In genomic region chr7:30322285-30322667, GRCm38 (mm10) we compare ENCODE assay signal across 8 mouse cellular contexts. TPM values are rescaled to one million over a fixed set of nuclear protein-coding genes. Genes with fewer than 3 reads are reported as not detected.
A peak's percentile ranks its signal among the peaks of the same experiment; 100 is the strongest.
DNase-seq lines count a peak whose midpoint lies in the region; ATAC-seq and TF ChIP-seq lines count a peak whose summit lies in the region.

No protein-coding gene starts in this region.

- H3K4me2 ChIP-seq in kidney, embryonic 15.5 days = peak overlapping the region; percentile 93

- H3K27me3 ChIP-seq in heart, embryonic 10.5 days (ENCODE audit: insufficient read depth, poor library complexity, severe bottlenecking) = peaks cover 3% of the 10 kb centered on the region; the same call in 1 of the 2 replicates
- no peaks in the 10 kb centered on the region for H3K27me3 ChIP-seq in kidney, embryonic 15.5 days

- peak overlapping the region; percentile 85 for H3K4me3 ChIP-seq in bone marrow macrophage, adult 2 months (ENCODE audit: insufficient read depth, low read length)
- peak overlapping the region; percentile 61 for H3K4me3 ChIP-seq in embryonic fibroblast, embryonic 13.5 days (ENCODE audit: insufficient read depth, low read length)
- H3K4me3 ChIP-seq in heart, embryonic 10.5 days = peak overlapping the region; percentile 72
- H3K4me3 ChIP-seq in kidney, embryonic 15.5 days (replicated peaks) = peak overlapping the region; percentile 90

- no peaks in the 10 kb centered on the region for H3K9me3 ChIP-seq in heart, embryonic 10.5 days
- H3K9me3 ChIP-seq in kidney, embryonic 15.5 days (replicated peaks) = no peaks in the 10 kb centered on the region; the same call in 1 of the 2 replicates

- 0% methylated on average over 20 of the region's 20 CpGs for WGBS in heart, embryonic 10.5 days
- WGBS in kidney, embryonic 15.5 days = under 1% methylated on average over 20 of the region's 20 CpGs

- peak overlapping the region; percentile 91 for H3K9ac ChIP-seq in kidney, embryonic 15.5 days

- ATAC-seq in kidney, embryonic 15.5 days (replicated peaks; ENCODE audit: low FRiP score) = peak; percentile 97
- peak; percentile 94 for ATAC-seq in monocyte, adult 5-6 weeks (replicated peaks; ENCODE audit: insufficient number of reproducible peaks, low FRiP score, low TSS enrichment, poor library complexity, severe bottlenecking)

- peaks cover 19% of the 10 kb centered on the region; the same call in 1 of the 2 replicates for H3K36me3 ChIP-seq in heart, embryonic 10.5 days
- H3K36me3 ChIP-seq in kidney, embryonic 15.5 days = peaks cover 9% of the 10 kb centered on the region; the same call in 1 of the 2 replicates

- no peak for TF ChIP-seq POLR2A in bone marrow macrophage, adult 2 months (IDR thresholded peaks at IDR 0.05; ENCODE audit: borderline replicate concordance, low read depth, low read length)
- peak; percentile 62 for TF ChIP-seq POLR2A in embryonic fibroblast, embryonic 13.5 days (IDR thresholded peaks at IDR 0.05; ENCODE audit: low read depth, low read length)

- DNase-seq in A20 (ENCODE audit: low read depth, low spot score) (peak; percentile 98), liver (peak; percentile 98)
- DNase-seq in heart, embryonic 10.5 days (ENCODE audit: low spot score) = peak; percentile 100
- peak; percentile 96 to 97 for DNase-seq in spleen, postnatal 4 days (ENCODE audit: low spot score in 2 of 2)

- peak overlapping the region; percentile 76 for H3K27ac ChIP-seq in bone marrow macrophage, adult 2 months (ENCODE audit: insufficient read depth, low read depth, low read length)
- peak overlapping the region; percentile 60 for H3K27ac ChIP-seq in embryonic fibroblast, embryonic 13.5 days (ENCODE audit: insufficient read depth, low read length)
- H3K27ac ChIP-seq in heart, embryonic 10.5 days = peak overlapping the region; percentile 92
- H3K27ac ChIP-seq in kidney, embryonic 15.5 days = peak overlapping the region; percentile 90

- no peak for TF ChIP-seq CTCF in bone marrow macrophage, adult 2 months (IDR thresholded peaks at IDR 0.05; ENCODE audit: low read depth, low read length)
- TF ChIP-seq CTCF in embryonic fibroblast, embryonic 13.5 days (IDR thresholded peaks at IDR 0.05; ENCODE audit: borderline replicate concordance, insufficient read depth, low read length) = no peak

- H3K4me1 ChIP-seq in bone marrow macrophage, adult 2 months (ENCODE audit: control insufficient read depth, insufficient read depth, low read length) = peaks cover 15% of the 10 kb centered on the region
- H3K4me1 ChIP-seq in embryonic fibroblast, embryonic 13.5 days (ENCODE audit: control insufficient read depth, insufficient read depth, low read length) = peaks cover 3% of the 10 kb centered on the region; the same call in 1 of the 2 replicates
- peaks cover 17% of the 10 kb centered on the region for H3K4me1 ChIP-seq in heart, embryonic 10.5 days
- peaks cover 31% of the 10 kb centered on the region for H3K4me1 ChIP-seq in kidney, embryonic 15.5 days

RNA-seq across cellular contexts. Expression of gene E130208F15Rik, which starts 0.7 kb away (rescaled TPM):
- polyA plus RNA-seq in bone marrow macrophage, adult 2 months (2012; ENCODE audit: insufficient read depth, insufficient read length, missing spikeins) = not detected in 2 replicates
- 0.67 and 0.90 TPM in 2 replicates for polyA plus RNA-seq in embryonic fibroblast, embryonic 13.5 days (2011; ENCODE audit: insufficient read length, low read depth, missing spikeins)
- polyA plus RNA-seq in heart, embryonic 10.5 days (2016; fragmentation: Nextera tagmentation; extraction: Ambion mirVana) = 2.5 and 3.2 TPM in 2 replicates
- polyA plus RNA-seq in kidney, embryonic 15.5 days (2015; fragmentation: Nextera tagmentation; extraction: Ambion mirVana) = 2.6 TPM in 1 of 2 replicates, not detected in the other
- 2.2 to 10.7 TPM (median 8.0 TPM) in 3 replicates for total RNA-seq in monocyte, adult 5-6 weeks (2017)

RNA-seq across cellular contexts. Expression of gene Sdhaf1, which starts 1.4 kb away (rescaled TPM):
- 4.5 and 4.6 TPM in 2 replicates for polyA plus RNA-seq in bone marrow macrophage, adult 2 months (2012; ENCODE audit: insufficient read depth, insufficient read length, missing spikeins)
- polyA plus RNA-seq in embryonic fibroblast, embryonic 13.5 days (2011; ENCODE audit: insufficient read length, low read depth, missing spikeins) = 6.1 and 6.8 TPM in 2 replicates
- polyA plus RNA-seq in heart, embryonic 10.5 days (2016; fragmentation: Nextera tagmentation; extraction: Ambion mirVana) = 15.1 and 16.4 TPM in 2 replicates
- 17.3 and 18.7 TPM in 2 replicates for polyA plus RNA-seq in kidney, embryonic 15.5 days (2015; fragmentation: Nextera tagmentation; extraction: Ambion mirVana)
- 11.3 to 13.7 TPM (median 11.5 TPM) in 3 replicates for total RNA-seq in monocyte, adult 5-6 weeks (2017)

RNA-seq across cellular contexts. Expression of gene Syne4, which starts 7.7 kb away (rescaled TPM):
- polyA plus RNA-seq in bone marrow macrophage, adult 2 months (2012; ENCODE audit: insufficient read depth, insufficient read length, missing spikeins) = 1.2 TPM in 1 of 2 replicates, not detected in the other
- 1.5 and 2.6 TPM in 2 replicates for polyA plus RNA-seq in embryonic fibroblast, embryonic 13.5 days (2011; ENCODE audit: insufficient read length, low read depth, missing spikeins)
- 26.8 and 43.1 TPM in 2 replicates for polyA plus RNA-seq in heart, embryonic 10.5 days (2016; fragmentation: Nextera tagmentation; extraction: Ambion mirVana)
- 88.2 and 97.7 TPM in 2 replicates for polyA plus RNA-seq in kidney, embryonic 15.5 days (2015; fragmentation: Nextera tagmentation; extraction: Ambion mirVana)
- 3.0 TPM in 1 of 3 replicates, not detected in the others for total RNA-seq in monocyte, adult 5-6 weeks (2017)

RNA-seq across cellular contexts. Expression of gene Alkbh6, which starts 13.8 kb away (rescaled TPM):
- 32.8 and 39.9 TPM in 2 replicates for polyA plus RNA-seq in bone marrow macrophage, adult 2 months (2012; ENCODE audit: insufficient read depth, insufficient read length, missing spikeins)
- 20.7 and 21.3 TPM in 2 replicates for polyA plus RNA-seq in embryonic fibroblast, embryonic 13.5 days (2011; ENCODE audit: insufficient read length, low read depth, missing spikeins)
- 68.2 and 71.8 TPM in 2 replicates for polyA plus RNA-seq in heart, embryonic 10.5 days (2016; fragmentation: Nextera tagmentation; extraction: Ambion mirVana)
- 94.7 and 95.7 TPM in 2 replicates for polyA plus RNA-seq in kidney, embryonic 15.5 days (2015; fragmentation: Nextera tagmentation; extraction: Ambion mirVana)
- total RNA-seq in monocyte, adult 5-6 weeks (2017) = 27.8 to 47.4 TPM (median 35.8 TPM) in 3 replicates

RNA-seq across cellular contexts. Expression of gene Clip3, which starts 30.7 kb away (rescaled TPM):
- 0.49 and 1.7 TPM in 2 replicates for polyA plus RNA-seq in bone marrow macrophage, adult 2 months (2012; ENCODE audit: insufficient read depth, insufficient read length, missing spikeins)
- 124 and 149 TPM in 2 replicates for polyA plus RNA-seq in embryonic fibroblast, embryonic 13.5 days (2011; ENCODE audit: insufficient read length, low read depth, missing spikeins)
- polyA plus RNA-seq in heart, embryonic 10.5 days (2016; fragmentation: Nextera tagmentation; extraction: Ambion mirVana) = 10.4 and 18.4 TPM in 2 replicates
- 33.3 and 36.5 TPM in 2 replicates for polyA plus RNA-seq in kidney, embryonic 15.5 days (2015; fragmentation: Nextera tagmentation; extraction: Ambion mirVana)
- total RNA-seq in monocyte, adult 5-6 weeks (2017) = 2.2 TPM in 1 of 3 replicates, not detected in the others

Comparison
In these comparisons a context has a peak if more than half of its experiments do, and no peak if none do; other contexts are left out.
1. Peak in every context shown above with its lines: DNase-seq, ATAC-seq, H3K4me3 ChIP-seq and H3K27ac ChIP-seq.